Mouse (Mus musculus) liver, embryonic 11.5 days (tissue): ENCODE data around the gene Fstl3. TPM values are rescaled to one million over a fixed set of nuclear protein-coding genes. Genes with fewer than 3 reads are reported as not detected.

ENCODE experiments used
- ATAC-seq: fragments of 200-750 bp; cut with Nextera tagmentation; replicated peaks from 2 replicates; pipeline ENCODE4 v1.8.0; 2017; ENCODE audit warnings: moderate number of reproducible peaks, mild to moderate bottlenecking, moderate TSS enrichment, moderate library complexity; ENCODE audit not compliant: low FRiP score
- DNase-seq: peaks from one replicate; pipeline ENCODE4 v3.0.0-alpha.2; 2017; ENCODE audit warnings: low spot score
- H3K27ac ChIP-seq: fragments of 300-500 bp; sonication (generic); 2 replicates; pipeline ENCODE4 v1.5.1; 2014; ENCODE audit warnings: mild to moderate bottlenecking, low read depth, low read length, control low read depth
- H3K27me3 ChIP-seq: fragments of 300-500 bp; sonication (generic); replicated peaks from 2 replicates; pipeline ENCODE4 v1.6.1; 2014; ENCODE audit warnings: low read length, mixed read lengths; ENCODE audit not compliant: control insufficient read depth, insufficient read depth
- H3K36me3 ChIP-seq: fragments of 300-500 bp; sonication (generic); 2 replicates; pipeline ENCODE4 v1.6.1; 2014; ENCODE audit warnings: mild to moderate bottlenecking, low read length, moderate library complexity, mixed read lengths; ENCODE audit not compliant: control insufficient read depth, insufficient read depth
- H3K4me1 ChIP-seq: fragments of 300-500 bp; sonication (generic); replicated peaks from 2 replicates; pipeline ENCODE4 v1.6.1; 2014; ENCODE audit warnings: low read length, mixed read lengths; ENCODE audit not compliant: control insufficient read depth, insufficient read depth
- H3K4me2 ChIP-seq: fragments of 300-500 bp; sonication (generic); 2 replicates; pipeline ENCODE4 v1.6.1; 2014; ENCODE audit warnings: mild to moderate bottlenecking, control low read depth, moderate library complexity
- H3K4me3 ChIP-seq: fragments of 300-500 bp; sonication (generic); 2 replicates; pipeline ENCODE4 v1.5.1; 2014; ENCODE audit warnings: low read depth, low read length, control low read depth
- H3K9ac ChIP-seq: fragments of 300-500 bp; sonication (generic); 2 replicates; pipeline ENCODE4 v1.6.1; 2014; ENCODE audit warnings: low read depth, low read length, control low read depth
- H3K9me3 ChIP-seq: fragments of 300-500 bp; sonication (generic); 2 replicates; pipeline ENCODE4 v1.6.1; 2016; ENCODE audit warnings: low read length, inconsistent platforms, mixed read lengths; ENCODE audit not compliant: control insufficient read depth
- WGBS: fragments of 180-500 bp; shearing (Covaris S2); extraction: QIAGEN DNeasy Blood & Tissue Kit; methylation state at CpG from one replicate; pipeline ENCODE4 v1.1.7; 2014; 5-methylcytosine and 5-hydroxymethylcytosine counted together
- polyA plus RNA-seq: library from polyadenylated mRNA; unstranded; fragments of >200 nt; fragmentation: Nextera tagmentation; extraction: Ambion mirVana; gene quantifications from 2 replicates; pipeline ENCODE4 v1.2.1, GENCODE M21; 2014

The Fstl3 gene
- polyA plus RNA-seq, 1 experiment from 2014 or later: 2.6 TPM

DNA sequence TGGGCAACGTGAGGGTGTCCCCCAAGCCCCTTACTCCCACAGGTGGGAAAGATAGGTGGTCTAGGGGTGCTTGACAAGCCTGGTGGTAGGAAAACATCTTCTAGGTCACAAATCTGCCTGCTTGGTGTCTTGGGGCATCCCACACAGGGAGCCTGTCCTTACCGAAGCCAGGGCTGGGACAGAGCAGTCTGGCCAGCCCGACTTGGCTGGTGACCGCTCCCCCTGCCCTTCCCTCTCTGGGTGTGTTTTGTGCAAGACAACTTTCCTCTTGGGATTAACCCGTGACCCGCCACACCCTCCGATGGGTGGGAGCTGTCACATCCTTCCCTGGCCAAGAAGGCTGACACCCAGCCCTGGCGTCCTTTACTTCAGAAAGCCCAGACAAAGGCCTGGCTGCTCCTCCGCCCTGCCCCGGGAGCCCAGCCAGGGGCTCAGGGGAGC, 17.4 kb downstream of the Fstl3 start:
- WGBS: 24% methylated on average over 10 of the region's 10 CpGs
- Histone ChIP-seq H3K4me1 (peaks cover 20% of the 10 kb centered on the region), H3K4me3 (peak overlapping the region; percentile 76), H3K27ac (no peak overlapping the region), H3K36me3 (no peaks in the 10 kb centered on the region), H3K9me3 (no peaks in the 10 kb centered on the region), H3K4me2 (peak overlapping the region; percentile 93), H3K9ac (0 out of 2 replicates have a peak overlapping the region, but pooled peaks have one; percentile 18), H3K27me3 (no peaks in the 10 kb centered on the region)
- no peak for DNase-seq
- ATAC-seq: no peak

DNA sequence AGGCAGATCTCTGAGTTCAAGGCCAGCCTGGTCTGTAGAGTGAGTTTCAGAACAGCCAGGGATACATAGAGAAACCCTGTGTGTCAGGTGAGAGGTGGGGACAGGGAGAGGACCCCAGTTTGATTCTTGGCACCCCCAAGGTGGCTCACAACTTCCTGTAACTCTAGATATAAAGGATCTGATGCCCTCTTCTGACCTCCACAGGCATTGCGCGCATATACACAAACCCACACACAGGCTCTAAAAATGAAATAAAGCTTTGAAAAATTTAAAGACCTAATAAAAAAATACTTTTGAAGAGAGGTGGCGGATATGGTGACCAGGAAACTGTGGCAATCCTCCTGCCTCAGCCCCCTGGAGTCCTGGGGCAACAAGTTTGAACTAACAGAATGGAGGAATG, 18.8 kb downstream of the Fstl3 start:
- no peak for DNase-seq
- WGBS: 89% methylated on average over 3 of the region's 3 CpGs

DNA sequence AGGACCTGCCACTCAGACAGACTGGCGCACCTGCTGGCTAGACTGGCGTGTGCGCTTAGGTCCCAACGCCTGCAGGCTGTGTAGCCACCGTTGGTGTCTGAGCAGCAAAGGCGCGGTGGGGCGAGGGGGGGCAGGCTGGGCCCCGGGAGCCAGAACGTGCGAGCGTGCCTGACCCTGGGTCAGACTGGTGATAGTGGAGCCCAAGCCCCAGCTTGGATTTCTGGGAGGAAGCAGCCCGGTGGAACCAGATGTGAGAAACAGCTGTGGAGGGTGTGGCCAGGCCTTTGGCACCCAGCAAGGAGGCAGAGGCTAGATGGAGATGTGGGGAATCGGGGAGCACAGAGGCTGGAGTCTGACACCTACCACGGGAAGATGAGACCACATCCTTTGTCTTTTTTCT, 20.3 kb downstream of the Fstl3 start:
- 24% methylated on average over 15 of the region's 15 CpGs for WGBS
- ATAC-seq (no peak), DNase-seq (no peak)
- H3K4me1 ChIP-seq: peaks cover 27% of the 10 kb centered on the region
- peak overlapping the region; percentile 30 for H3K4me2 ChIP-seq
- H3K9me3 ChIP-seq: no peaks in the 10 kb centered on the region
- no peak overlapping the region for H3K9ac ChIP-seq
- no peak overlapping the region for H3K4me3 ChIP-seq
- no peaks in the 10 kb centered on the region for H3K36me3 ChIP-seq
- no peaks in the 10 kb centered on the region for H3K27me3 ChIP-seq
- H3K27ac ChIP-seq: no peak overlapping the region; the same call in 1 of the 2 replicates

More for the DNA sequence above, 18.8 kb downstream of the Fstl3 start:
- Histone ChIP-seq H3K4me1 (peaks cover 20% of the 10 kb centered on the region), H3K4me2 (no peak overlapping the region), H3K27me3 (no peaks in the 10 kb centered on the region), H3K9ac (no peak overlapping the region), H3K27ac (no peak overlapping the region), H3K9me3 (no peaks in the 10 kb centered on the region), H3K4me3 (no peak overlapping the region), H3K36me3 (no peaks in the 10 kb centered on the region)
- ATAC-seq: no peak

DNA sequence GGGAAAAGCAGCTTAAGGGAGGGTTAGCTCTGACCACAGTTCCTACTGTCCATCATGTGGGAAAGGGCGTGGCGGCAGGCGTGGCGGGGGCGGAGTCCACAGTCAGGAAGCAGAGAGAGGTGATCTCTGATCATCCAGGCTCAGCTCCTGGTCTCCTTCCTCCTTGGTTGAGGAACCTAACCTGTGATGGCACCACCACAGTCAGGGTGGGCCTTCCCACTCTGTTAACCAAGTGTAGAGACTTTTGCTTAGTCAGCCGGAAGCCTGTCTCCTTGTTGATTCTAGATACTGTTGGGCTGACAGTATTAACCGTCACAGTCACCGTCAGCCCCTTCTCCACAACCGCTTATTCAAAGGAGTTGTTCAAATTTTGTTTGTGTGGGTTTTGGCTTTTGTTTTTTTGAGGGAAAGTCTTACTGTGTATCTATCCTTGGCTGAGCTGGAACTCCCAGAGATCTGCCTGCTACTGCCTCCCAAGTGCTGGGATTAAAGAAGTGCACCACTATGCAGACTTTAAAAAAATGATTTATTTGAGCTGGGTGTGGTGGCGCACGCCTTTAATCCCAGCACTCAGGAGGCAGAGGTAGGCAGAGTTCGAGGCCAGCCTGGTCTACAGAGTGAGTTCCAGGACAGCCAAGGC, 21.3 kb downstream of the Fstl3 start:
- Histone ChIP-seq H3K9ac (no peak overlapping the region), H3K9me3 (no peaks in the 10 kb centered on the region), H3K4me3 (no peak overlapping the region), H3K4me1 (peaks cover 35% of the 10 kb centered on the region), H3K27me3 (no peaks in the 10 kb centered on the region), H3K4me2 (no peak overlapping the region), H3K27ac (peak overlapping the region; percentile 42), H3K36me3 (no peaks in the 10 kb centered on the region)
- ATAC-seq: peak; percentile 46
- peak; percentile 68 for DNase-seq
- WGBS: 52% methylated on average over 12 of the region's 12 CpGs

DNA sequence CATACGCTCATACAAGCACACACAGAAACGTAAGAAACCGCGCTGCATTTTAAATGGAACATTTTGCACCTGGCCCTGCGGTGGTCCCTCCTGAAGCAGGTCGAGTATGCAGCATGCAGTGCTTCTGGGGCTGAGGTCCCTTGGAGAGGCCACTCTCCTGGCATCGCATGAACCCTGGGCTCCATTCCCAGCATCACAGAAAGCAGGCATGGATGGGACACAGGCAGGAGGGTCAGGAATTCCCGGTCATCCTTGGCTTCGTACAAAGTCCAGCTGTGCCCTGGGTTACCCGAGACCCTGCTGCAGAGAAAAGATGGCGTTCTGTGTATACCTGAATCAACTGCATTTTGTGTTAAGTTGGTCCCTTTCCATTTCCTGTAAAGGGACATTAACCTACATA, 23.4 kb downstream of the Fstl3 start:
- peaks cover 36% of the 10 kb centered on the region for H3K4me1 ChIP-seq
- H3K27ac ChIP-seq: no peak overlapping the region
- no peaks in the 10 kb centered on the region for H3K9me3 ChIP-seq
- DNase-seq (no peak), ATAC-seq (no peak)
- H3K4me2 ChIP-seq: no peak overlapping the region
- H3K36me3 ChIP-seq: no peaks in the 10 kb centered on the region
- WGBS: 82% methylated on average over 11 of the region's 11 CpGs
- no peaks in the 10 kb centered on the region for H3K27me3 ChIP-seq
- no peak overlapping the region for H3K4me3 ChIP-seq
- H3K9ac ChIP-seq: no peak overlapping the region

DNA sequence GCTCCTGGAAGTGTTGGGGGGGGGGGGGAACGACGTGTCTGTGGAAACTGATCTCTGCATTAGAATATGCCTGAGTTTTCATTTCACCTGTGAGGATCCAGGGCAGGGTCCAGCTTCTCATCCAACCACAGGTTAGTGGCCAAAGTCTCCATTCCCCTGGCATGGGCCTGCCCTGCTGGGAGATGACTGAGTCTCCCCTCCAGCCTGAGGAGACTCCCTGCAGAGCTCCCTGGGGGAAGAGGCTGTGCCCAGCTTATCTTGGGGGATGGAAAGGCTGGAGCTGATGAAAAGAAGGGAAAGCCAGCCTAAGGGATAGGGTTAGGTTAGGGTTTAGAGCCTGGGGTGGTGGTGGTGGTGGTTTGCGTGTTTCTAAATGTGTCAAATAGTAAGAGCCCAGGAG, 24.8 kb downstream of the Fstl3 start:
- H3K36me3 ChIP-seq: no peaks in the 10 kb centered on the region
- DNase-seq (no peak), ATAC-seq (no peak)
- H3K4me1 ChIP-seq: peaks cover 48% of the 10 kb centered on the region
- peak overlapping the region; percentile 49 for H3K4me2 ChIP-seq
- H3K27ac ChIP-seq: peak overlapping the region; percentile 76
- H3K4me3 ChIP-seq: peak overlapping the region; percentile 25; the same call in 1 of the 2 replicates
- no peak overlapping the region for H3K9ac ChIP-seq
- H3K27me3 ChIP-seq: no peaks in the 10 kb centered on the region
- no peaks in the 10 kb centered on the region for H3K9me3 ChIP-seq
- 40% methylated on average over 3 of the region's 3 CpGs for WGBS

DNA sequence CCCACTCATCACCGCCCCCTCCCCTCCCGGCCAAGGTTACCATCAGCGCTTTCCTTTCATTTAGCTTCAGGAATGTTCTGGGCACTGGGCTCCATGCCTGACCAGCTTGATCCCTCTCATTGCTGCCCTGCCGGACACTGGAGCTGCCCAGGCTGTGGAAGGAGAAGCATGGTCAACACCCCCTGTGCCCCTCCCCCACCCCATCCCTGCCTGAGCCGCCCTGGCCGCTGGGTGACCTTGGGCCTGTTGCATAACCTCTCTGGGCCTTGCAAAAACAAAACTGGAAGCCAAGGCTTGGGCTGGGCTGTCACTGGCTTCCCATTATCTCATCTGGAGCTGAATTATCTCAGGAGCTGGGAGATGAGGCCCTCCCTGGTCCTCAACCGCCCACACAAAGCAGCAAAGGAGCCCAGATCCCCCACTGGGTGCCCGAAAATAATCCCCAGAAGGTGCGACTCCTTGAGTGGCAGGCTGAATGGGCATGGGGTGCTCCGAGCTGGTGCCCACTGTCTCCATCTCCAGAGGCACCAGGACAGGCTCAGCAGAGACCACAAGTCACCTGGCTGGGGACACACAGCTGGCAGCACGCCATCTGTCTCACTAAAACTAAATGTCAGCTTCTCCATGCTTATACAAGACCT, 25.4 kb downstream of the Fstl3 start:
- peak; percentile 46 for ATAC-seq
- Histone ChIP-seq H3K4me2 (peak overlapping the region; percentile 49), H3K27ac (peak overlapping the region; percentile 76), H3K36me3 (no peaks in the 10 kb centered on the region), H3K9ac (0 out of 2 replicates have a peak overlapping the region, but pooled peaks have one; percentile 31), H3K4me1 (peaks cover 51% of the 10 kb centered on the region), H3K9me3 (no peaks in the 10 kb centered on the region), H3K4me3 (peak overlapping the region; percentile 25; the same call in 1 of the 2 replicates), H3K27me3 (no peaks in the 10 kb centered on the region)
- 40% methylated on average over 11 of the region's 11 CpGs for WGBS
- no peak for DNase-seq

DNA sequence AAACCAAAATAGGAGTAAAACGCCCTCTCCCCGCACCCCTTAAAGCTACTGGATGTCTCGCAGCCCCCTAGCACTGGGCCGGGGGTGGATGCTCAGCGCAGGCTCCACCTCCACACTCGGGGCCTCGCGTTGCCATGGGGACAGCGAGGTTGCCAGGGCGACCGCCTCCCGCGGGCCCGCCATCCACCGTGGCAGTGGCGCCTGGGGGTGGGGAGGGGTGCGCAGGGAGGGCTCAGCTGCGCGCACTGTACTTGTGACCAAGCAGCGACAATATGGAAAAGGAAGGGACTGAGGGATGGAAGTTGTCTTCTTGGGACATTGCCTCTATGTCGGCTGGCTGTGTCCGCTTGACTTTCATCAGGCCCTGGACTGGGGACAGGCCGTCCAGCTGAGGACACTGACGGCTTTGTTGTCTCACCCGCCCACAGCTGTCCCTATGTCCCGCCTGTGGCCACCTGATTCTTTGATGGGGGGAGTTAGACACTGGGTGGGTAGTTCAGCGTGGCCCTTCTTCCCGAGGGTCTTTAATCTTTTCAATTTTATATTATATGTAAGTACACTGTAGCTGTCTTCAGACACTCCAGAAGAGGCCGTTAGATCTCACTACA, 26.7 kb downstream of the Fstl3 start:
- peak; percentile 71 for DNase-seq
- no peak for ATAC-seq
- H3K9me3 ChIP-seq: no peaks in the 10 kb centered on the region
- no peaks in the 10 kb centered on the region for H3K27me3 ChIP-seq
- H3K9ac ChIP-seq: no peak overlapping the region
- 0 out of 2 replicates have a peak, but pooled peaks cover 2% of the 10 kb centered on the region for H3K36me3 ChIP-seq
- H3K27ac ChIP-seq: no peak overlapping the region
- peak overlapping the region; percentile 19; the same call in 1 of the 2 replicates for H3K4me2 ChIP-seq
- 37% methylated on average over 29 of the region's 29 CpGs for WGBS
- no peak overlapping the region for H3K4me3 ChIP-seq
- peaks cover 52% of the 10 kb centered on the region for H3K4me1 ChIP-seq
